Mouse (Mus musculus) G1E (cell line): ENCODE data around the gene Hmcn2. TPM values are rescaled to one million over a fixed set of nuclear protein-coding genes. Genes with fewer than 3 reads are reported as not detected.

Source experiments
- ATAC-seq: 2 replicates; pipeline ENCODE4 v1.8.0; 2016; ENCODE audit warnings: mild to moderate bottlenecking; ENCODE audit not compliant: insufficient number of reproducible peaks, poor library complexity, low FRiP score, severe bottlenecking; ENCODE audit errors: extremely low read depth
- DNase-seq: peaks from one replicate; pipeline ENCODE4 v3.0.0; 2012; ENCODE audit warnings: low spot score
- H3K27me3 ChIP-seq: 2 replicates; pipeline ENCODE4 v1.6.1; 2012; ENCODE audit warnings: mild to moderate bottlenecking, low read length, inconsistent platforms; ENCODE audit not compliant: insufficient read depth
- H3K36me3 ChIP-seq: replicated peaks from 2 replicates; pipeline ENCODE3; 2012; ENCODE audit warnings: mild to moderate bottlenecking, inconsistent platforms
- H3K4me1 ChIP-seq: 2 replicates; pipeline ENCODE4 v1.6.1; 2012; ENCODE audit warnings: low read depth, low read length, inconsistent platforms, mixed read lengths; ENCODE audit not compliant: insufficient read depth
- H3K4me3 ChIP-seq: 2 replicates; pipeline ENCODE4 v1.5.1; 2012; ENCODE audit warnings: low read depth, mild to moderate bottlenecking, inconsistent platforms, low read length, moderate library complexity, mixed read lengths
- H3K9me3 ChIP-seq: replicated peaks from 2 replicates; pipeline ENCODE4 v1.6.1; 2012; ENCODE audit warnings: inconsistent platforms
- CTCF ChIP-seq: IDR thresholded peaks from 2 replicates; pipeline ENCODE4 v1.5.1; 2012; ENCODE audit warnings: low read depth, low read length, inconsistent platforms, mixed read lengths
- GATA1 ChIP-seq: IDR thresholded peaks from 2 replicates; pipeline ENCODE4 v1.6.1; 2012; ENCODE audit warnings: borderline replicate concordance, low read length, inconsistent platforms, mixed read lengths
- GATA2 ChIP-seq: IDR thresholded peaks from 2 replicates; pipeline ENCODE4 v1.6.1; 2012; ENCODE audit warnings: low read depth, low read length, inconsistent platforms, borderline replicate concordance
- POLR2AphosphoS5 ChIP-seq: IDR thresholded peaks from 2 replicates; pipeline ENCODE4 v1.6.1; 2012; ENCODE audit warnings: low read depth, low read length, inconsistent platforms; ENCODE audit not compliant: insufficient replicate concordance
- TAL1 ChIP-seq: conservative IDR thresholded peaks from 2 replicates; pipeline ENCODE4 v1.6.1; 2012; ENCODE audit warnings: low read depth, low read length, inconsistent platforms, mixed read lengths
- polyA plus RNA-seq: library from polyadenylated mRNA; stranded (reverse); fragments of >175 nt; gene quantifications from 2 replicates; pipeline ENCODE4 v1.2.3, GENCODE M21; 2012
- total RNA-seq, 2 experiments: library from RNA; stranded (forward) in 1 of 2; stranded (reverse) in 1 of 2; fragments of 200-1000 nt in 1 of 2; fragments of >200 nt in 1 of 2; fragmentation: Nextera tagmentation in 1 of 2; gene quantifications; 2 replicates each; pipeline ENCODE4 v1.2.3; 2014 to 2017

Gene Hmcn2
- total and polyA plus RNA-seq, 3 experiments = 0.16 TPM; not detected in 2

DNA sequence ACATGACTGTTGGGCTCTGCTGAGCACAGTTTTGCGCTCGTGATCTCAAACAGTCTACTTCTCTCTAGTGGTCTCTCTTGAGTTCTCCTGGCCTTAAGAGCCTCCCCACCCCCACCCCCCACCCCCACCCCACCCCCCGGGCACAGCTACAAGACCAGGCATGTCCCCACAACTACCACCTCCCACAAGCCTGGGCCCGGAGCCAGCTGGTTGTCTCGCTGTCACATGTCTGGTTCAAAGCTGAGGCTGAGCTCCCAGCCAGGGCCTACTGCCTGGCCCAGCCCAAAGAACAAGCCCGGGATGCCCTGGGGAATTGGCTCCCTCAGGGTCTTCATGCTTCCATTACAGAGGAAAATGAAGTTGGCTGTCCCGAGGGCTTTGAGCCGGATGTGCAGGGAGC, 140.1 kb downstream of the Hmcn2 start:
- peaks cover 9% of the 10 kb centered on the region; the same call in 1 of the 2 replicates for H3K27me3 ChIP-seq
- no peak overlapping the region for H3K4me3 ChIP-seq
- TF ChIP-seq GATA2 = no peak
- no peak for TF ChIP-seq POLR2AphosphoS5
- TF ChIP-seq GATA1 = no peak
- TF ChIP-seq TAL1 = no peak
- no peaks in the 10 kb centered on the region for H3K36me3 ChIP-seq
- no peaks in the 10 kb centered on the region for H3K4me1 ChIP-seq
- no peak for ATAC-seq
- no peak for DNase-seq
- no peaks in the 10 kb centered on the region for H3K9me3 ChIP-seq

- Histone ChIP-seq H3K9me3 (no peaks in the 10 kb centered on the region), H3K4me3 (no peak overlapping the region), H3K36me3 (no peaks in the 10 kb centered on the region), H3K4me1 (no peaks in the 10 kb centered on the region; the same call in 1 of the 2 replicates), H3K27me3 (peaks cover 15% of the 10 kb centered on the region; the same call in 1 of the 2 replicates)
- ATAC-seq = no peak
- DNase-seq = no peak
- TF ChIP-seq TAL1 = no peak
- TF ChIP-seq CTCF = no peak
- no peak for TF ChIP-seq POLR2AphosphoS5
- no peak for TF ChIP-seq GATA1
- TF ChIP-seq GATA2 = no peak
Observed at GRCm38 (mm10) chr2:31455418-31455817, 141.2 kb downstream of the Hmcn2 start.

GRCm38 (mm10) chr2:31458460-31458859, 144.2 kb downstream of the Hmcn2 start:
- TF ChIP-seq TAL1 (no peak), GATA1 (no peak), POLR2AphosphoS5 (no peak), GATA2 (no peak), CTCF (no peak)
- no peak for ATAC-seq

GRCm38 (mm10) chr2:31458989-31459936, 145.0 kb downstream of the Hmcn2 start:
- H3K4me1 ChIP-seq = no peaks in the 10 kb centered on the region; the same call in 1 of the 2 replicates
- ATAC-seq = no peak
- no peaks in the 10 kb centered on the region for H3K36me3 ChIP-seq
- peaks cover 12% of the 10 kb centered on the region; the same call in 1 of the 2 replicates for H3K27me3 ChIP-seq
- no peak overlapping the region for H3K4me3 ChIP-seq
- no peaks in the 10 kb centered on the region for H3K9me3 ChIP-seq
- TF ChIP-seq GATA2 (no peak), GATA1 (no peak), TAL1 (no peak), CTCF (no peak), POLR2AphosphoS5 (no peak)
- no peak for DNase-seq

More at GRCm38 (mm10) chr2:31458460-31458859, 144.2 kb downstream of the Hmcn2 start:
- Histone ChIP-seq H3K36me3 (no peaks in the 10 kb centered on the region), H3K4me1 (no peaks in the 10 kb centered on the region; the same call in 1 of the 2 replicates), H3K9me3 (no peaks in the 10 kb centered on the region), H3K27me3 (peaks cover 10% of the 10 kb centered on the region; the same call in 1 of the 2 replicates), H3K4me3 (no peak overlapping the region)
- no peak for DNase-seq

DNA sequence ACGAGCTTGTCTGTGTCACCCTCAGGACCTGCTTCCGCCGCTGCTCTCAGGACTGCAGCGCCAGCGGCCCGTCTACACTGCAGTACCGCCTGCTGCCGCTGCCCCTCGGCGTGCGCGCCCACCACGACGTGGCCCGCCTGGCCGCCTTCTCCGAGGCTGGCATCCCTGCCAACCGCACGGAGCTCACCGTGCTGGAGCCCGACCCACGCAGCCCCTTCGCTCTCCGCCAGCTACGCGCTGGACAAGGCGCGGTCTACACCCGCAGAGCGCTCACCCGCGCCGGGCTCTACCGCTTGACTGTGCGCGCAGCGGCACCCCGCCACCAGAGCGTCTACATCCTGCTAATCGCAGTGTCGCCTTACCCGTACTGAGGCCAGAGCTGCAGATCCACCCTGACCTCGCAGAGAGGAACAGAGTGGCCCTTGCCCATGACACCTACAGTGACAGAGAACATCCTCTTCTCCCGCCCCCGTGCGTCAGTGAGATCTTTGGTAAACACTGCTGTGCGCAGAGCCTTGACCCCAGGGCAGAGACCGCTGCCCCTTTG, 145.9 kb downstream of the Hmcn2 start:
- Histone ChIP-seq H3K4me1 (no peaks in the 10 kb centered on the region; the same call in 1 of the 2 replicates), H3K27me3 (peaks cover 19% of the 10 kb centered on the region; the same call in 1 of the 2 replicates), H3K36me3 (no peaks in the 10 kb centered on the region), H3K4me3 (no peak overlapping the region), H3K9me3 (no peaks in the 10 kb centered on the region)
- ATAC-seq (no peak), DNase-seq (no peak)
- TF ChIP-seq GATA2 (no peak), POLR2AphosphoS5 (no peak), CTCF (no peak), GATA1 (no peak), TAL1 (no peak)

- ATAC-seq = no peak
- TF ChIP-seq GATA1 (no peak), TAL1 (no peak), GATA2 (no peak), POLR2AphosphoS5 (no peak)
- no peak for DNase-seq
- no peaks in the 10 kb centered on the region for H3K9me3 ChIP-seq
- no peaks in the 10 kb centered on the region for H3K36me3 ChIP-seq
- no peaks in the 10 kb centered on the region; the same call in 1 of the 2 replicates for H3K4me1 ChIP-seq
- peaks cover 16% of the 10 kb centered on the region; the same call in 1 of the 2 replicates for H3K27me3 ChIP-seq
- H3K4me3 ChIP-seq = no peak overlapping the region
Observed at GRCm38 (mm10) chr2:31460920-31461319, 146.7 kb downstream of the Hmcn2 start.
